Mouse (Mus musculus): ENCODE data around the gene Cd300lg.

DNA sequence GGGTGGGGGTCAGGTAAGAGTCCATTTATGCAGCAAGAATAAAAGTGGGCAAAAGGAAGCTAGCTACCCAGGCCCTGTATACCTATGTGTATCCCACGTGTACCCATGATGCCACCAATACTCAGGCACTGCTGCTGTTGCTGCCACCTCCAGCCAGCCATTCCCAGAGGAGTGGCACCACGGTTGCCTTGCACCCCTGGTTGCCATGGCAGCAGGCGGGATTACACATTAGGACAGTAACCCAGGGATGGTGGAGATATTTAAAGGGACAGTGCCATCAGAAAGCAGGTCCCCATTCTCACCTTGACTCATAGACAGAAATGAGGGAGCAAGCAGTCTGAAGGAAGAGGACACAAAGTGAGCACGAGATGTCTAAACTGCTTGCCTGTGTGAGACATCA, 41.9 kb downstream of the Cd300lg start:
- TF ChIP-seq POLR2A (IDR thresholded peaks at IDR 0.05; ENCODE audit: insufficient read depth, low read depth, low read length) (no peak), CTCF (IDR thresholded peaks at IDR 0.05; ENCODE audit: insufficient read depth, low read depth, low read length) (no peak)

All from olfactory bulb, adult 2 months (tissue).